Mouse (Mus musculus) lung, adult 2 months (tissue): Measurements from ENCODE around the gene Ackr1.

Experiments
- CTCF ChIP-seq: fragments of 200-500 bp; IDR thresholded peaks from 2 replicates; pipeline ENCODE4 v1.5.1; 2011; ENCODE audit warnings: mild to moderate bottlenecking, low read length, control low read depth; ENCODE audit not compliant: insufficient read depth
- POLR2A ChIP-seq: fragments of 200-500 bp; IDR thresholded peaks from 2 replicates; pipeline ENCODE4 v1.6.1; 2011; ENCODE audit warnings: low read depth, mild to moderate bottlenecking, control low read depth, low read length, borderline replicate concordance; ENCODE audit errors: extremely low read depth

- TF ChIP-seq POLR2A = no peak
- no peak for TF ChIP-seq CTCF
Measured at GRCm38 (mm10) chr1:173326552-173326951, 7.0 kb downstream of the Ackr1 start.
